Mouse (Mus musculus) embryonic facial prominence, embryonic 10.5 days (tissue): ENCODE measurements around the gene Cstl1. TPM values are rescaled to one million over a fixed set of nuclear protein-coding genes. Genes with fewer than 3 reads are reported as not detected.
"Not testable (repeated sequence)": the region's sequence is repeated elsewhere in the genome, so short reads cannot be mapped to it uniquely, and the experiment has no call there.

Experiments
- DNase-seq: peaks from one replicate; pipeline ENCODE4 v3.0.0-alpha.2; 2017; ENCODE audit warnings: low spot score
- H3K27ac ChIP-seq: fragments of 300-500 bp; sonication (generic); replicated peaks from 2 replicates; pipeline ENCODE4 v1.5.1; 2016; ENCODE audit warnings: mild to moderate bottlenecking
- H3K27me3 ChIP-seq: fragments of 300-500 bp; sonication (generic); replicated peaks from 2 replicates; pipeline ENCODE4 v1.6.1; 2016; ENCODE audit warnings: low read depth, mild to moderate bottlenecking; ENCODE audit not compliant: poor library complexity, severe bottlenecking
- H3K36me3 ChIP-seq: fragments of 300-500 bp; sonication (generic); replicated peaks from 2 replicates; pipeline ENCODE4 v1.6.1; 2016; ENCODE audit warnings: mild to moderate bottlenecking, moderate library complexity
- H3K4me1 ChIP-seq: fragments of 300-500 bp; sonication (generic); 2 replicates; pipeline ENCODE4 v1.6.1; 2016
- H3K4me3 ChIP-seq: fragments of 300-500 bp; sonication (generic); 2 replicates; pipeline ENCODE4 v1.5.1; 2016; ENCODE audit warnings: mild to moderate bottlenecking, moderate library complexity
- H3K9me3 ChIP-seq: fragments of 300-500 bp; sonication (generic); 2 replicates; pipeline ENCODE4 v1.6.1; 2016; ENCODE audit warnings: mild to moderate bottlenecking
- WGBS: fragments of 180-500 bp; shearing (Covaris S2); methylation state at CpG from one replicate; pipeline ENCODE4 v1.1.7; 2016; 5-methylcytosine and 5-hydroxymethylcytosine counted together
- polyA plus RNA-seq: library from polyadenylated mRNA; unstranded; fragments of >200 nt; fragmentation: Nextera tagmentation; extraction: Ambion mirVana; gene quantifications from 2 replicates; pipeline ENCODE4 v1.2.1, GENCODE M21; 2016

The Cstl1 gene
- polyA plus RNA-seq, 1 experiment from 2014 or later, result not detected

DNA sequence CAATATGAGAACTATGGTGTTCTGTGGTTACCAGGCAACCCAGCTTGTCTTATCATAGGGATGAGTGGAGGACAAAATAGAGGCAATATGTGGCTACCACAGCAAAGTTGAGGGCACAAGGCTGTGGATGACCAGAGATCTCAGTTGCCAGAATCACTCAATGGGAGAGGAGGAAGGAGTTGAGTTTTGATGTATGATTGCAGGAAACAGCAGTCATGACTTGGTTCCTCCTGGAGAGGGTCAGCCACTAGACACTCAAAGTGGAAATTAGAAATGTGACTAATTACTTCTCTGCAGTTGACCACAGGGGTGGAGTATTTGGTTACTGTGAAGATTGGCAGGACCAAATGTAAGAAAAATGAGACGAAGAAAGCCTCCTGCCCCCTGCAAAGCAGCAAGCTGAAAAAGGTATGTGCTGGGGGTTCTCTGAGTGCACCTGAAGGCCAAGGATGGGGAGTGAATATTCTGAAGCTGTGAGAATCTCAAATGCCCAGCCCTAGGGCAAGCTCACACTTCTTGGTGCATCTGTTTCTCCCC lies 4.2 kb downstream of the Cstl1 start:
- Histone ChIP-seq H3K36me3 (no peaks in the 10 kb centered on the region), H3K4me3 (no peak overlapping the region), H3K9me3 (no peaks in the 10 kb centered on the region), H3K4me1 (no peaks in the 10 kb centered on the region), H3K27me3 (no peaks in the 10 kb centered on the region), H3K27ac (no peak overlapping the region)
- no peak for DNase-seq
- WGBS, result 74% methylated on average over 1 of the region's 1 CpGs

DNA sequence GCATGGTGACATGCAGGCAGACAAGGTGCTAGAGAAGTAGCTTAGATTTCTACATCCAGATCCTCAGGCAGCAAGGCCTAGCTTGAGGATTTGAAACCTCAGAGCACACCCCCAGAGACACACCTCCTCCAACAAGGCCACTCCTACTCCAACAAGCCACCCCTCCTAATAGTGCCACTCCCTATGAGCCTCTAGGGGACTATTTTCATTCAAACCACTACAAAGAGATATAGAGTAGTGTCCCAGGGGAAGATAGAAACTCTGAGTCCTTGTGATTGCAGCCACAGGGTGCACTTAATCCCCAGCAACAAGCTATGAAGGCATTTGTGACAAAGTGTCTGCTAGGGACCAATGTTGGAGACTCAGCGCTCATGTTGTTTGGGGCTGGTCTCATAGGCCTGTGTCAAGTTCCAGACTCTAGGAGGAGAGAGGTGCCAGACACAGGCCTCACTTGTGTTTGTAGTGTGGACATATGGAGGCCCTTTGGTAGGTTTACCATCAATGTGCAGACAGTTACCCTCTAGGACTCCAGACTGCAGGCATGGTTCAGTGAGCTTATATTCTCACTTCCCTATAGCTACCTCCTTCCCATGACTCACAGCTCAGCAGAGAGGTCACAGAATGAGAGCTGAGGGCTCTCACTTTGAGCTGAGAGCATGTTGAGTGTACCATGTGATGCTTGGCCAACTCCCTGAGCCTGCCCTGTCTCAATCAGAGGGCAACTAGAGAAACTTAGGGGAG lies 13.7 kb downstream of the Cstl1 start:
- WGBS, result 88% methylated on average over 1 of the region's 1 CpGs
- no peak for DNase-seq

DNA sequence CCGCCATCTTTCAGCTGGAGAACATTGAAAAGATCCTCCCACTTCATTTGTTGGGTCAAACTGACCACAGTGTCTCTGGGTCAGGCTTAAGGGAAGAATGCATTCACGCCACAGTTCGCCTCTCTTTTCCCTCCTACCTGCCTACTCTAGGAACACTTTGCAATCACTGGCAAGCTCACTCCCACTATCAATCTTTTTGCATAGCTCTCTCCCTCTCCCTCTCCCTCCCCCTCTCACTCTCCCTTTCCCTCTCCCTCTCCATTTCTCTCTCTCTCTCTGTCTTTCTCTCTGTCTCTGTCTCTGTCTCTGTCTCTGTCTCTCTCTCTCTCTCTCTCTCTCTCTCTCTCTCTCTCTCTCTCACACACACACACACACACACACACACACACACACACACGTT lies 21.2 kb downstream of the Cstl1 start, which contains the start of gene Cst11:
TSS of gene Cst11 (minus strand) at position 101 of the 400 bp plus-strand sequence.
- WGBS, result 85% methylated on average over 4 of the region's 4 CpGs
- H3K4me1 ChIP-seq, H3K9me3 ChIP-seq, DNase-seq, H3K36me3 ChIP-seq, H3K27me3 ChIP-seq, H3K4me3 ChIP-seq, H3K27ac ChIP-seq: not testable (repeated sequence)

More for the DNA sequence above, 13.7 kb downstream of the Cstl1 start:
- Histone ChIP-seq H3K4me3 (no peak overlapping the region), H3K27me3 (no peaks in the 10 kb centered on the region), H3K27ac (no peak overlapping the region), H3K4me1 (no peaks in the 10 kb centered on the region), H3K36me3 (no peaks in the 10 kb centered on the region), H3K9me3 (no peaks in the 10 kb centered on the region)

DNA sequence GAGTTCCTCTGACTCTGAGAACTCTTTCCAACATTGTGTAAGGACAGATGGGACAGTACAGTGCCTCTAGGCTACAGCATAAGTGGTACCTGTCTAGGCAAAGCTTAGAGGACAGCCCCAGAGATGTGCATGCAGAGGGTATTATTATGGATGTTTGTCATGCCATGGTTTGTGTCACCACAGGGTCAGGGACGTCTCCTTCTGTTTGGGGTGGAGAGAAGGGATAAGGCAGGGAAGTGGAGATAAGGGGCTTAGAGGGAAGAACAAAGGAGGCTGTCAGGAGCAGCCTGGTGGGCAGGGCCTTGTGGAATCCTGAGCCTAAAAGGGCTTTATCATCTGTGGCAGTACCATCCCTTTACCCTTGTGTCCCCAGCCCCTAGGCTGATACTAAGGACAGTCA lies 31.6 kb downstream of the Cstl1 start, which contains the start of gene 8030411F24Rik:
TSS of gene 8030411F24Rik (plus strand) at position 301 of the 400 bp plus-strand sequence.
- H3K4me3 ChIP-seq, result no peak within 1 kb of the TSS
- no peaks in the 10 kb centered on the region for H3K27me3 ChIP-seq
- H3K9me3 ChIP-seq, result no peaks in the 10 kb centered on the region
- H3K36me3 ChIP-seq, result no peaks in the 10 kb centered on the region
- 6% methylated on average over 1 of the region's 1 CpGs for WGBS
- no peak within 1 kb of the TSS for H3K27ac ChIP-seq
- no peak for DNase-seq
- no peaks in the 10 kb centered on the region for H3K4me1 ChIP-seq

DNA sequence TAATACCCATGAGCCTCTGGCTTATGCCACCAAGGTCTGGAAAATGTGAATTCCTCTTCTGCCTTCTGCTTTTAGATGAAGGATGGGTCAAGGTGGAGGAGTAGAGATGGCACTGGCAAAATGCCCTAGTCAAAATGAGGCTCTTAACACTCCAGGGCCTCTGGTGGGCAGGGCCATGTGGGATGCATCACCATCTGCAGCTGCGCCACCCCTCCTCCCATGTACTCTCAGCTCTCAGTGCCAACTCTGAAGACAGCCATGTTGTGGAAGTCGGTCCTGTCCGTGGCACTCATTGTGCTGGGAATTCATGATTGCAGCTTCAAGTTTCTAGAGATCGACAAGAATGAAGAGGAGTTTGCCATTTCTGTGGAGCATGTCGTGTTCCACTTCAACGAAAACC lies 39.0 kb downstream of the Cstl1 start, which contains the start of gene Cst12:
TSS of gene Cst12 (plus strand) at position 220 of the 400 bp plus-strand sequence.
- WGBS, result 90% methylated on average over 6 of the region's 6 CpGs
- Histone ChIP-seq H3K4me1 (no peaks in the 10 kb centered on the region), H3K27ac (no peak within 1 kb of the TSS)

DNA sequence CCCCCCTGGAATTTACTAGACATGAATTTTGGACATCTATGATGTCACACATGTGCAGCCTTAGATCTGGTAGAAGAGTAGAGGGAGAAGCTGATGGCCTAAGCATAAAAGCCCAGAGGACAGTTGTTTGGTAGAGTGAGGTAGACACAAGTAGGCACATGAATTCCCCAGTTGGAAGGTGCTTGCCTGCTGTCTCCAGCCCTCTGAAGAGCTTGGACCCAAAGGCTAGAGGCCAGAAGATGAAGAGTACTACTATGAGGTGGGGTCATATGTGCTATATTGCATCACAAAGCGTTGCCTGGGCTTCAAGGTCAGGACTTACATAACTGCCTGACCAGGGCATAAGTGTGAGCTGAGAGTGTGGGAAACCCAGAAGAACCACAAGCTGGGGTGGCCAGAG lies 48.3 kb downstream of the Cstl1 start, which contains the start of gene Cst8:
TSS of gene Cst8 (plus strand) at position 301 of the 400 bp plus-strand sequence.
- H3K27me3 ChIP-seq, result no peaks in the 10 kb centered on the region
- no peak within 1 kb of the TSS for H3K27ac ChIP-seq
- H3K4me3 ChIP-seq, result no peak within 1 kb of the TSS
- no peaks in the 10 kb centered on the region for H3K4me1 ChIP-seq
- WGBS, result 89% methylated on average over 1 of the region's 1 CpGs
- no peaks in the 10 kb centered on the region for H3K36me3 ChIP-seq
- no peaks in the 10 kb centered on the region for H3K9me3 ChIP-seq
- no peak for DNase-seq

More for the DNA sequence above, 39.0 kb downstream of the Cstl1 start, which contains the start of gene Cst12:
- no peak within 1 kb of the TSS for H3K4me3 ChIP-seq
- no peak for DNase-seq
- H3K36me3 ChIP-seq, result no peaks in the 10 kb centered on the region
- no peaks in the 10 kb centered on the region for H3K9me3 ChIP-seq
- H3K27me3 ChIP-seq, result no peaks in the 10 kb centered on the region

DNA sequence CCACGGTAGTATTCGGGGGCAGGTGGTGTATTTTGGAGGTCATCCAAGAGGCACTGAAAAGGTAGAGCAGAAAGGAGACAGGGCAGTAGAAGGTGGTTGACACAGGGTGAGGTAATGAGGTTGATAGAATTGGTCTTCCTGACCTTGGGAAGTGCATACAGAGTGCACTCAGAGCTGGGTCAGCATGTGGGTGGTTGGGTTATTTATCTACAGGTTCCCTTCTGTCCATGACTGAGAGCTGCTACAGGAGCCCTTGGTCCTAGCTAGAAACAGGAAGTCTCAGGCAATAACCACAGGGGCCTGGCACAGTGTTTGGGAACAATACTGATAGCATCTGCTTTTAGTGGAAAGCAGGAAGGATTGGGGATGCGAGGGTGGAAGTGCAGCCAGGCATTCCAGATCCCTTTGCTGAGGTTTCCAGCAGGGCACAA lies 51.3 kb downstream of the Cstl1 start:
- Histone ChIP-seq H3K27me3 (no peaks in the 10 kb centered on the region), H3K9me3 (no peaks in the 10 kb centered on the region), H3K36me3 (no peaks in the 10 kb centered on the region), H3K27ac (no peak overlapping the region), H3K4me3 (no peak overlapping the region), H3K4me1 (no peaks in the 10 kb centered on the region)
- WGBS, result 68% methylated on average over 3 of the region's 3 CpGs
- DNase-seq, result no peak

Other genes starting within 250 kb of the Cstl1 start
- gene Nxt1, start 77.8 kb upstream of the Cstl1 start, polyA plus RNA-seq, result 142 and 154 TPM in 2 replicates
- 25.6 and 28.1 TPM in 2 replicates for gene Gzf1, start 69.3 kb upstream of the Cstl1 start, polyA plus RNA-seq
- gene Napb, start 17.9 kb upstream of the Cstl1 start, polyA plus RNA-seq, result 5.7 and 6.0 TPM in 2 replicates
- gene Cst11, start 21.1 kb downstream of the Cstl1 start, polyA plus RNA-seq, result not detected in 2 replicates
- not detected in 2 replicates for gene 8030411F24Rik, start 31.7 kb downstream of the Cstl1 start, polyA plus RNA-seq
- not detected in 2 replicates for gene Cst12, start 39.0 kb downstream of the Cstl1 start, polyA plus RNA-seq
- not detected in 2 replicates for gene Cst8, start 48.4 kb downstream of the Cstl1 start, polyA plus RNA-seq
- gene Cst13, start 69.7 kb downstream of the Cstl1 start, polyA plus RNA-seq, result not detected in 2 replicates
- not detected in 2 replicates for gene Cst9, start 84.8 kb downstream of the Cstl1 start, polyA plus RNA-seq
- gene 9230104L09Rik, start 114.7 kb downstream of the Cstl1 start, polyA plus RNA-seq, result not detected in 2 replicates
- gene Cst3, start 125.3 kb downstream of the Cstl1 start, polyA plus RNA-seq, result 261 and 265 TPM in 2 replicates